Mouse (Mus musculus) forebrain, embryonic 12.5 days (tissue): ENCODE results near the gene Dck. TPM values are rescaled to one million over a fixed set of nuclear protein-coding genes. Genes with fewer than 3 reads are reported as not detected.
A peak's percentile ranks its signal among the peaks of the same experiment; 100 is the strongest.
"Not testable (repeated sequence)": the region's sequence is repeated elsewhere in the genome, so short reads cannot be mapped to it uniquely, and the experiment has no call there.

Experiments used
- ATAC-seq: fragments of 200-750 bp; cut with Nextera tagmentation; 2 replicates; pipeline ENCODE4 v1.8.0; 2017; ENCODE audit warnings: moderate TSS enrichment; ENCODE audit not compliant: low FRiP score
- H3K27ac ChIP-seq: fragments of 300-500 bp; sonication (generic); 2 replicates; pipeline ENCODE4 v1.5.1; 2016; ENCODE audit warnings: mild to moderate bottlenecking
- H3K27me3 ChIP-seq: fragments of 300-500 bp; sonication (generic); 2 replicates; pipeline ENCODE4 v1.6.1; 2016; ENCODE audit warnings: mild to moderate bottlenecking
- H3K36me3 ChIP-seq: fragments of 300-500 bp; sonication (generic); replicated peaks from 2 replicates; pipeline ENCODE4 v1.6.1; 2016; ENCODE audit warnings: mild to moderate bottlenecking
- H3K4me1 ChIP-seq: fragments of 300-500 bp; sonication (generic); 2 replicates; pipeline ENCODE4 v1.6.1; 2016
- H3K4me2 ChIP-seq: fragments of 300-500 bp; sonication (generic); 2 replicates; pipeline ENCODE4 v1.6.1; 2016; ENCODE audit warnings: mild to moderate bottlenecking, moderate library complexity
- H3K4me3 ChIP-seq: fragments of 300-500 bp; sonication (generic); replicated peaks from 2 replicates; pipeline ENCODE4 v1.5.1; 2016; ENCODE audit warnings: mild to moderate bottlenecking
- H3K9ac ChIP-seq: fragments of 300-500 bp; sonication (generic); 2 replicates; pipeline ENCODE4 v1.6.1; 2016; ENCODE audit warnings: mild to moderate bottlenecking
- H3K9me3 ChIP-seq: fragments of 300-500 bp; sonication (generic); 2 replicates; pipeline ENCODE4 v1.6.1; 2016
- WGBS: fragments of 180-500 bp; shearing (Covaris S2); methylation state at CpG from one replicate; pipeline ENCODE4 v1.1.7; 2016; 5-methylcytosine and 5-hydroxymethylcytosine counted together
- polyA plus RNA-seq: library from polyadenylated mRNA; unstranded; fragments of >200 nt; fragmentation: Nextera tagmentation; extraction: Ambion mirVana; gene quantifications from 2 replicates; pipeline ENCODE4 v1.2.1, GENCODE M21; 2016

Gene Dck
- 139 and 151 TPM in 2 replicates for polyA plus RNA-seq

DNA sequence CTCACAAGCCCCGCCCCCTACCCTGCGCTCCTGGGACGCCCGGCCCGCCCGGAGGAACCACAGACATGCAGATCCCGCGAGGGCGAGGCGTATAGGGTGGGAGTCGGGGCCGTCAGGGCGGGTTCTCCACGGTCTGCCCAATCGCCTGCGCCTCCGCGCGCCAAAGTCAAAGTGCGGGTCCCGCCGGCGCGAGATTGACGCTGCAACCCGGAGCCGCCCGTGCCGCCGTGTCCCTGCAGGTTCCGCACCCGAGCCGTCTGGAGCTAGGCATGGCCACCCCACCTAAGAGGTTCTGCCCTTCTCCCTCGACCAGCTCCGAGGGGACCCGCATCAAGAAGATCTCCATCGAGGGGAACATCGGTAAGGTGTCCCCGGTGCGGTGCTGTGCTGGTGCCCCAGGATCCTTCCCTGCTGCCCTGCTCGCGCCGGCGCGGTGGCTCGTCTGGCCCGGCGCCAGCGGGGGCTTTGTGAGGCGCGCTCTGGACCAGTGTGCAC is at the start of gene Dck:
Gene Dck, plus strand, starts transcription at position 10 of the 495 bp plus-strand sequence.
- peaks cover 22% of the 10 kb centered on the region for H3K4me1 ChIP-seq
- no peaks in the 10 kb centered on the region for H3K9me3 ChIP-seq
- peak within 1 kb of the TSS; percentile 80 for H3K9ac ChIP-seq
- H3K27me3 ChIP-seq, result no peaks in the 10 kb centered on the region
- H3K4me2 ChIP-seq, result peak within 1 kb of the TSS; percentile 55
- peak; percentile 100 for ATAC-seq
- peaks cover 15% of the 10 kb centered on the region for H3K36me3 ChIP-seq
- H3K27ac ChIP-seq, result peak within 1 kb of the TSS; percentile 96
- H3K4me3 ChIP-seq, result peak within 1 kb of the TSS; percentile 75
- WGBS, result under 1% methylated on average over 51 of the region's 51 CpGs

DNA sequence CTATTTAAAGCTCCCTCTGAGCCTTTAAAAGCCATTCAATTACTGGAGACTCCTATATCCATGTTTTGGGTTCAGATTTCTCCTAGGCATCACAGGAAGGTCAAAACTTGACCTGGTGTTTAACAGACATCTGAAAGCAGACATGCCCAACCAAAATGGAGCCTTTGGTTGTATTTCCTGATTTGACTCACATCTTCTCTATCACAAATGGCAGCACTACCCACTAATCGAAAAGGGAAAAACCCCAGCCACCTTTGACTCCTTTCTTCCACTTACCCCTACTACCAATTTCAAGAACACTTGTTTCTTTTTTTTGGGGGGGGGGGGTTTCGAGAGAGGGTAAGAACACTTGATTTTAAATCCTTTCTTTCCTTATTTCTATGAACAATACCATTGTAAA is 47.8 kb upstream of the Dck start:
- Histone ChIP-seq H3K36me3 (no peaks in the 10 kb centered on the region), H3K4me3 (no peak overlapping the region), H3K27ac (no peak overlapping the region), H3K27me3 (no peaks in the 10 kb centered on the region), H3K9me3 (no peaks in the 10 kb centered on the region), H3K4me2 (no peak overlapping the region), H3K9ac (no peak overlapping the region), H3K4me1 (peaks cover 11% of the 10 kb centered on the region)
- no peak for ATAC-seq
- whole genome bisulfite sequencing, result 75% methylated on average over 2 of the region's 2 CpGs

DNA sequence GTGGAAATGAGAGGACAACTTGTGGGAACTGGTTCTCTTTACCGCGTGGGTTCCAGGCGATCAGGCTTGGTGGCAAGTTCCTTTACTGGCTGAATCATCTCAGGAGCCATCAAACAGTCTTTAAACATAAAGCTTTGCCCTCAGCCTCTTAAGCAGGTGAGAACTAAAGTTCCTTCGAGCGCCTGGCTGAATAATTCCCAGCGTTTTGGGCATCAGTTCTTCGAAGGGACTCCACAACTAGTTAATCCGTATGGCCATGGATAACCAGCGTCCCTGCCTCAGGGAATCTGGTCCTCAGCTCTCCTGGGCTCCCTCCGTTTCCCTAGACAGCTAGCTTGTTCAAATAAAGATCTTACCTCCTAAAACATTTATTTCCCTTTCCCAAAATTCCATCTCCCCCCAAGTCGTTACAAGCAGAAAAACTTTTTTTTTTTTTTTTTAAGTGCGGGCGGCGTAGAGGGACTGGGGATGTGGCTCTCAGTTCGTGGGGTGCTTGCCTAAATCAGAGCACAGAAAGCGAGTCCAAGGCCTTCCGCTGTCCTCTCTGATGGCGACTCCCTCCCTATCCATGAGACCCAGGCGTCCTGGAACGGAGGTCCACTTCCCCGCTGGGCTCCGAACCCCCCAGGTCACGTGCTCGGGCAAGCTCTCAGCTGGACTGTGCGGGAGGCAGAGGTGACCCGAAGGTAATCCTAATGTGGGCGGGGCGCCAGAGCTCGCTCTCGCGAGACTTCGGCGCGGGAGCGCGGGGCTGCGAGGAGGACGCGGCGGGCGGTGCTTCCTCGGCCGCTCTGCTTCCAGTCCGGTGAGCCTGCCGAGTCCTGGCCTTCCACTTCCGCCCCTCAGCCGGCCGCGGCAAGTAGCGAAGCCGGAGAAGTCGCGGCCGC is 44.4 kb upstream of the Dck start, which contains the start of gene Mob1b:
Gene Mob1b, plus strand, starts transcription at position 740 of the 887 bp plus-strand sequence.
- Histone ChIP-seq H3K27ac (peak within 1 kb of the TSS; percentile 95), H3K36me3 (no peaks in the 10 kb centered on the region), H3K9ac (peak within 1 kb of the TSS; percentile 96), H3K27me3 (no peaks in the 10 kb centered on the region), H3K9me3 (no peaks in the 10 kb centered on the region), H3K4me2 (peak within 1 kb of the TSS; percentile 96), H3K4me3 (peak within 1 kb of the TSS; percentile 97), H3K4me1 (peaks cover 29% of the 10 kb centered on the region)
- peak; percentile 97 for ATAC-seq
- WGBS, result 1% methylated on average over 44 of the region's 54 CpGs

DNA sequence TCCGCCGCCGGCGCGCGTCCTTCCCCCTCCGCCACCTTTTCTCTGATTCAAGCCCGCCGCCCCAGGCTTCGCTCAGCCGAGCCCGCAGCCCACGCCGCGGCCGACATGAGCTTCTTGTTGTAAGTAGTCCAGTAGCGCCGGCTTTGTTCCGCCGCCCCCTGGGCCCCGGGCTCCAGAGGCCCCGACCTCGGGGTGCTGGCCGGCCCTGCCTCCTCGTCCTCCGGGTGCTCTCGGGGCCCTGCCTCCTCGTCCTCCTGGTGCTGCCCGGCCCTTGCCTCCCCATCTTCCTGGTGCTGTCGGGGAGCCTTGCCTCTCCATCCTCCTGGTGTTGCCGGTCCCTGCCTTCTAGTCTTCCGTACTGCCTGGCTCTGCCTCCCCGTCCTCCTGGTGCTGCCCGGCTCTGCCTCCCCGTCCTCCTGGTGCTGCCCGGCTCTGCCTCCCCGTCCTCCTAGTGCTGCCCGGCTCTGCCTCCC is 43.8 kb upstream of the Dck start:
- Histone ChIP-seq H3K27ac (peak overlapping the region; percentile 95), H3K4me1 (peaks cover 29% of the 10 kb centered on the region), H3K36me3 (no peaks in the 10 kb centered on the region), H3K9ac (peak overlapping the region; percentile 96), H3K4me3 (peak overlapping the region; percentile 97), H3K9me3 (no peaks in the 10 kb centered on the region), H3K4me2 (peak overlapping the region; percentile 96), H3K27me3 (no peaks in the 10 kb centered on the region)
- under 1% methylated on average over 38 of the region's 38 CpGs for WGBS
- ATAC-seq, result peak; percentile 82

DNA sequence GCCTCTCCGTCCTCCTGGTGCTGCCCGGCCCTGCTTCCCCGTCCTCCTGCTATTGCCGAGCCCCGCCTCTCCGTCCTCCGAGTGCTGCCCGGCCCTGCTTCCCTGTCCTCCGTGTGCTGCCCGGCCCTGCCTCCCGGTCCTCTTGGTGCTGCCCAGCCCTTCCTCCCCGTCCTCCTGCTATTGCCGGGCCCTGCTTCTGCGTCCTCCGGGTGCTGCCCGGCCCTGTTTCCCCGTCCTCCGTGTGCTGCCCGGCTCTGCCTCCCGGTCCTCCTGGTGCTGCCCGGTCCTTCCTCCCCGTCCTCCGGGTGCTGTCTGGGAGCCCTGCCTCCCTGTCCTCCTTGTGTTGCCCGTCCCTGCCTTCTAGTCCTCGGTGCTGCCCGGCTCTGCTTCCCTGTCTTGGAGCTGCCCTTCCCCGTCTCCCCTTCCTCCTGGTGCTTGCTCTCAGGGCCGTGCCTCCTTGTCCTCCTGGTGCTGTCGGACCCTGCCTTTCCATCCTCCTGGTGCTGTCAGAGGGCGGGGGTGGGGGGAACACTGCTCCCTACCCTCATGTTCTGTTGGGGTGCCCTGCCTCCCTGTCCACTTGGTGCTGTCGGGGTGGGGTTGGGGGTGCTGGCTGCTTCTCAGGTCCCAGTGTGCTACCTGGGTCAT is 43.1 kb upstream of the Dck start:
- H3K36me3 ChIP-seq, result no peaks in the 10 kb centered on the region
- H3K27ac ChIP-seq, result peak overlapping the region; percentile 95; the same call in 1 of the 2 replicates
- peak overlapping the region; percentile 96 for H3K9ac ChIP-seq
- peak overlapping the region; percentile 97 for H3K4me3 ChIP-seq
- WGBS, result 3% methylated on average over 31 of the region's 31 CpGs
- H3K4me2 ChIP-seq, result peak overlapping the region; percentile 96
- no peaks in the 10 kb centered on the region for H3K9me3 ChIP-seq
- H3K27me3 ChIP-seq, result no peaks in the 10 kb centered on the region
- H3K4me1 ChIP-seq, result peaks cover 29% of the 10 kb centered on the region
- 0 out of 2 replicates have a peak, but pooled peaks have one; percentile 23 for ATAC-seq

DNA sequence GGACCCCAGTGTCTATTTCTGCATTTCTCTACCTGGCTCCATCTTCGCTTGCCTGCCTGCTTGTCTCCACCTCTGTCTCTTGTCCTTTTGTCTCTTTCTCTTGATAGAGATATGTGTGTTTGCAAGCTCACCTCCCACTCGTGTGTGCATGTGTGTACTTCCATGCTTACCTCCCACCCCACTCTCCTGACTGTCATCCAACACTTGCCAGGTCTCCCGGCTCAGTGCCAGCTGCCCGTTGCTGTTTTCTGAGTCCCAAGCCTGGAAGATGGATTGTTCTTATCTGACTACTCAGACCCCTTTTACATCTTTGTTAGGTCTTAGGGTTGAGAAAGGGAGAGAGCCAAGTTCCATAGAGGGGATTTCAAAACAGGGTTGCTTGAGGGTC is 42.6 kb upstream of the Dck start:
- Histone ChIP-seq H3K36me3 (no peaks in the 10 kb centered on the region), H3K27me3 (no peaks in the 10 kb centered on the region), H3K9ac (peak overlapping the region; percentile 96), H3K4me2 (peak overlapping the region; percentile 96), H3K4me3 (peak overlapping the region; percentile 97), H3K27ac (no peak overlapping the region), H3K4me1 (peaks cover 29% of the 10 kb centered on the region), H3K9me3 (no peaks in the 10 kb centered on the region)
- no peak for ATAC-seq
- 30% methylated on average over 4 of the region's 4 CpGs for WGBS

DNA sequence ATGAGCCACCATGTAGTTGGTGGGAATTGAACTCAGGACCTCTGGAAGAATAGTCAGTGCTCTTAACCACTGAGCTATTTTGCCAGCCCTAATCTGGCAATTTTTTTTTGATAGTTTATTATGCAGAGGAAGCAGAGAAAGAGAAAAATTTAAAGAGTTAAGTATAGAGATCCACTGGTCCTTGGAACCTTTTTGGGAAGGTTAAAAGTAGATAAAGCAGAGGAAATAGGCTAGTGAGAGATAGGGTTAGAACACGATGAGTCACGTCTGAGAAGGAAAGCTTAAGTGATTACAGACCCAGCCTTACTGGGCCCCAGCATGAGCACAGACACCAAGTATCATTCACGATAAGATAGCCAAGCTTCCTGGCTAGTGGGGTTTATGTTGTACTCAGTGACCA is 40.8 kb upstream of the Dck start:
- Histone ChIP-seq H3K9me3 (no peaks in the 10 kb centered on the region), H3K4me1 (peaks cover 29% of the 10 kb centered on the region), H3K36me3 (no peaks in the 10 kb centered on the region), H3K27ac (no peak overlapping the region), H3K4me2 (no peak overlapping the region), H3K9ac (no peak overlapping the region), H3K4me3 (no peak overlapping the region), H3K27me3 (no peaks in the 10 kb centered on the region)
- ATAC-seq, result no peak
- WGBS, result 78% methylated on average over 3 of the region's 3 CpGs

DNA sequence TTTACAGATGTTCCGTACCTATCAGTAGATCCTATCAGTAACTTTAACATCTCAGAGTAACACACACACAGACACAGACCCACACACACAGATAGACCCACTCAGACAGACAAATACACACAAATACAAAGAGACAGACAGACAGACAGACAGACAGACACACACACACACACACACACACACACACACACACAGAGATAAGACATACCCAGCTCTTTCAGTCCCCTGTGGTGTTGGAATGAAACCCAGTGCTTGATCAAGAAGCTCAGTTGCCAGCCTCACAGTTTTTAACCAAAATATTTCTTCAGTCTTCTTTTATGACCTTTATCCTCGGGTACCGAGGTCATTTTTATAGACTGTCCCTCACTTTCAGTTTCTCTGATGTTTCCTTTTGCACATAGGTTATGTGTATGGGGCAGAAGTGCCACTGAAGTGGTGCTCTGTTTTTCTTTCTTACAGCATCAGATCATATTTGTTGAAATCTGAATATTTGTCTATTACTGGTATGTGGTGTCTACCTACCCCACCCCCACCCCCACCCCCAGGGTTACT is 37.1 kb upstream of the Dck start:
- no peaks in the 10 kb centered on the region for H3K36me3 ChIP-seq
- no peak for ATAC-seq
- H3K4me3 ChIP-seq, result no peak overlapping the region
- no peak overlapping the region for H3K4me2 ChIP-seq
- H3K27me3 ChIP-seq, result no peaks in the 10 kb centered on the region
- H3K27ac ChIP-seq, result no peak overlapping the region
- H3K4me1 ChIP-seq, result peaks cover 14% of the 10 kb centered on the region
- no peaks in the 10 kb centered on the region for H3K9me3 ChIP-seq
- no peak overlapping the region for H3K9ac ChIP-seq
- WGBS, result 87% methylated on average over 3 of the region's 3 CpGs

DNA sequence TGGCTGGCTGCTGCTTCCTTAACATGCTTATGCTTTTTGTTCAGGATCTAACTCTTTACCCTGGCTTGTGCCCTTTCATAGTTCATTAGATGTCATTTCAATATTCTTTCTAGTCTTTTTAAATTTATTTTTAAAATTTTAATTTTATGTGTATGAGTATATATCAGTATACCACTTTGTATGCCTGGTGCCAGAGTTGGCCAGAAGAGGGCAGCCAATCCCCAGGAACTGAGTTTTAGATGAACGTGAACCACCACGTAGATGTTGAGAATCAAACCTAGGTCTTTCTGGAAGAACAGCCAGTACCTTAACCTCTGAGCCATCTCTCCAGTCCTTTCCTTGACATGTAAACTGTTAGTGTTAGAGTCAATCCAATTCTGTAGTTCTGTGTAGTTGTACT is 30.0 kb upstream of the Dck start:
- WGBS, result 94% methylated on average over 2 of the region's 2 CpGs
- H3K4me1 ChIP-seq, result no peaks in the 10 kb centered on the region
- H3K27ac ChIP-seq, result no peak overlapping the region

DNA sequence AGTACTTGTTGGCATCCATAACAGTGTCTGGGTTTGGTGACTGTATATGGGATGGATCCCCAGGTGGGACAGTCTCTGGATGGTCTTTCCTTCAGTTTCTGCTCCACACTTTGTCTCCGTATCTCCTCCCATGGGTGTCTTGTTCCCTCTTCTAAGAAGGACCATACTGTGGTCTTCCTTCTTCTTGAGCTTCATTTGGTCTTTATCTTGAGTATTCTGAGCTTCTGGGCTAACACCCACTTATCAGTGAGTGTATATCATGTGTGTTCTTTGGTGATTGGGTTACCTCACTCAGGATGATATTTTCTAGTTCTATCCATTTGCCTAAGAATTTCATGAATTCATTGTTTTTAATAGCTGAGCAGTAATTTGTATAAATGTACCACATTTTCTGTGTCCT is 23.7 kb upstream of the Dck start:
- 100% methylated on average over 1 of the region's 1 CpGs for WGBS
- not testable (repeated sequence) for H3K27ac ChIP-seq, H3K36me3 ChIP-seq, H3K4me3 ChIP-seq, H3K27me3 ChIP-seq, H3K9me3 ChIP-seq, ATAC-seq, H3K4me2 ChIP-seq, H3K4me1 ChIP-seq, H3K9ac ChIP-seq

More for the DNA sequence above, 30.0 kb upstream of the Dck start:
- no peak for ATAC-seq
- Histone ChIP-seq H3K9ac (no peak overlapping the region), H3K4me3 (no peak overlapping the region), H3K27me3 (no peaks in the 10 kb centered on the region), H3K36me3 (no peaks in the 10 kb centered on the region), H3K4me2 (no peak overlapping the region), H3K9me3 (no peaks in the 10 kb centered on the region)

DNA sequence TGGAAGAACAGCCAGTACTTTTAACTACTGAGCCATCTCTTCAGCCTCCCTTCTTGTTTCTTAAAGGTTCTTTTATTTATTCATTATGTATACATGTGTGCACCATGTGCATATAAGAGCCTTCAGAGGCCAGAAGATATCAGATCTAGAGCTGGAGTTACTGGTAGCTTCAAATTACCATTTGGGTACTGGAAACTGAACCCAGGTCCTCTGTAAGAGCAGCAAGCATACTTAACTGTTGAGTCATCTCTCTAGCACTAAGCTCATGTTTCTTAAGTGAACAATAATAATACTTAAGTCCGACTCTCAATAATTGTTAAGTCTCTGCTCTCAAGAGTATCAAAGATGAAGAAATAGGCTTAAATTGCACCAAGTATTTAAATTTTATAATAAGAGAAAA is 17.0 kb upstream of the Dck start:
- Histone ChIP-seq H3K36me3 (peaks cover 12% of the 10 kb centered on the region), H3K4me1 (no peaks in the 10 kb centered on the region), H3K9ac (no peak overlapping the region), H3K4me2 (no peak overlapping the region), H3K9me3 (no peaks in the 10 kb centered on the region), H3K4me3 (no peak overlapping the region), H3K27ac (no peak overlapping the region), H3K27me3 (no peaks in the 10 kb centered on the region)
- ATAC-seq, result no peak
- 87% methylated on average over 1 of the region's 1 CpGs for WGBS

DNA sequence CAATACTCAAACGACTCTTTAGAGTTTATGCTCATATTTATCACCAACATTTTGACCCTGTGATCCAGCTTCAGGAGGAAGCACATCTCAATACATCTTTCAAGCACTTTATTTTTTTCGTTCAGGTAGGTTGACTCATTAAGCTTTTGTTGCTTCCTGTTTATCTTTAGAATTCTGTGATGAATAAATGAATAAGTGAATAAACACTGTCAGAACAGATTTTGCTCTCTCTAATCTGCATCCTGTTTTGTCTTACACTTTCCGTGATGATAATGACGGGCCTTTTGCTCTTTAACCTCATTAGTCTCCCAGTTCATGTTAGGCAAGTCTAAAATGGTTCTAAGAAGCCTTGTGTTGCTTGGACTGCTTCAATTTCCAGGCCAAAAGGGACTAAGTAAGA is 11.6 kb upstream of the Dck start:
- no peak for ATAC-seq
- Histone ChIP-seq H3K4me2 (no peak overlapping the region), H3K27ac (no peak overlapping the region), H3K27me3 (no peaks in the 10 kb centered on the region), H3K4me1 (no peaks in the 10 kb centered on the region), H3K36me3 (0 out of 2 replicates have a peak, but pooled peaks cover 7% of the 10 kb centered on the region), H3K4me3 (no peak overlapping the region), H3K9me3 (no peaks in the 10 kb centered on the region), H3K9ac (no peak overlapping the region)
- 88% methylated on average over 4 of the region's 4 CpGs for WGBS
